9 mouse cellular contexts compared by ENCODE assay signal in the genomic region with DNA sequence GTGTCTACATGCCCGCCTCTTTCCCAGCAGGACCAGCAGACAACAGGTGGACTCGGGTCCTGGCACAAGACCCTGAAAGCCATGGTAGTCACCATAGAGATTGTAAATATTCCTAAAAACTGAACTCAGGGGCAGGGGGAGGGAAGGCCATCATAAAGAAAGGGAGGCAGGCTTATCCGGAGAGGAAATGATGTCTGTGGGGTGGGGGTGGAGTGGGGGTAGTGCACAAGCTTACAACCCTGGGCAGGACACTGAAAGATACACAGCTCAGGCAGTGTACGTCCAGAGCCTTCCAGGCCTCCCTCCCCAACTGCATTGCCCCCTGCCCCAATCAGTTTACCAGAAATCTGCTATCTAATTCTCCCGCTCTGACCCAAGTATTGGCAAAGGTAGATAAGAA. TPM values are rescaled to one million over a fixed set of nuclear protein-coding genes. Genes with fewer than 3 reads are reported as not detected.
A peak's percentile ranks its signal among the peaks of the same experiment; 100 is the strongest.
DNase-seq lines count a peak whose midpoint lies in the region; ATAC-seq and TF ChIP-seq lines count a peak whose summit lies in the region.
"Had no signal": no experiment of that assay in that cellular context is flagged by ENCODE, and none has a peak within 500 bp of the region (broad histone marks: within the 10 kb centered on the region; RNA-seq: fewer than 3 reads in every experiment).

No protein-coding gene starts in this region.

- H3K27me3 ChIP-seq in lung, embryonic 15.5 days = peaks cover 21% of the 10 kb centered on the region
- peaks cover 53% of the 10 kb centered on the region for H3K27me3 ChIP-seq in limb, embryonic 10.5 days (ENCODE audit: low read depth, poor library complexity, severe bottlenecking)
- no peaks in the 10 kb centered on the region for H3K27me3 ChIP-seq in neural tube, embryonic 15.5 days (replicated peaks)

- ATAC-seq in lung, embryonic 15.5 days (ENCODE audit: borderline replicate concordance, extremely low read depth, low FRiP score, low TSS enrichment) = no peak
- ATAC-seq in neural tube, embryonic 15.5 days (ENCODE audit: low FRiP score) = no peak

- intact Hi-C loops in gastrocnemius, adult 2 months (cut with DNase I) = loop anchor here (5.0 kb wide), 1 partner anchor 45 kb away; the partner anchor contains the start of gene Mybbp1a
- intact Hi-C loops in left cerebral cortex, postnatal 10 days (cut with DNase I) = no loop called here

- H3K9me3 ChIP-seq in lung, embryonic 15.5 days = no peaks in the 10 kb centered on the region
- no peaks in the 10 kb centered on the region for H3K9me3 ChIP-seq in limb, embryonic 10.5 days (replicated peaks)
- no peaks in the 10 kb centered on the region for H3K9me3 ChIP-seq in neural tube, embryonic 15.5 days (replicated peaks)

- peak overlapping the region; percentile 99 for H3K4me2 ChIP-seq in lung, embryonic 15.5 days
- peak overlapping the region; percentile 74 for H3K4me2 ChIP-seq in neural tube, embryonic 15.5 days

- H3K4me1 ChIP-seq in lung, embryonic 15.5 days = peaks cover 40% of the 10 kb centered on the region
- H3K4me1 ChIP-seq in limb, embryonic 10.5 days = peaks cover 31% of the 10 kb centered on the region
- H3K4me1 ChIP-seq in neural tube, embryonic 15.5 days = peaks cover 62% of the 10 kb centered on the region

- DNase-seq in gastrocnemius, adult 2 months = no peak
- no peak for DNase-seq in gastrocnemius, postnatal 10 days
- no peak for DNase-seq in lung, postnatal 25 days (ENCODE audit: low spot score)
- no peak for DNase-seq in limb, embryonic 10.5 days (ENCODE audit: low spot score)
- DNase-seq in right cerebral cortex, postnatal 36 days (ENCODE audit: low spot score in 2 of 2) = no peak
- no peak for DNase-seq in left cerebral cortex, postnatal 10 days (ENCODE audit: extremely low spot score in 1 of 2, low spot score in 2 of 2)
- DNase-seq: kidney, adult 9 months had no signal

- peak overlapping the region; percentile 86 for H3K4me3 ChIP-seq in gastrocnemius, adult 2 months
- H3K4me3 ChIP-seq in lung, embryonic 15.5 days = 0 out of 2 replicates have a peak overlapping the region, but pooled peaks have one; percentile 6
- H3K4me3 ChIP-seq in limb, embryonic 10.5 days = peak overlapping the region; percentile 6; the same call in 1 of the 2 replicates
- peak overlapping the region; percentile 73 for H3K4me3 ChIP-seq in neural tube, embryonic 15.5 days (replicated peaks)

- peak overlapping the region; percentile 88 for H3K27ac ChIP-seq in gastrocnemius, adult 2 months
- H3K27ac ChIP-seq in lung, embryonic 15.5 days = 0 out of 2 replicates have a peak overlapping the region, but pooled peaks have one; percentile 26
- H3K27ac ChIP-seq in limb, embryonic 10.5 days = no peak overlapping the region
- no peak overlapping the region for H3K27ac ChIP-seq in neural tube, embryonic 15.5 days (replicated peaks)

- H3K36me3 ChIP-seq in lung, embryonic 15.5 days = no peaks in the 10 kb centered on the region
- H3K36me3 ChIP-seq in limb, embryonic 10.5 days = no peaks in the 10 kb centered on the region
- no peaks in the 10 kb centered on the region for H3K36me3 ChIP-seq in neural tube, embryonic 15.5 days

- 49% methylated on average over 5 of the region's 5 CpGs for WGBS in lung, embryonic 15.5 days
- WGBS in limb, embryonic 10.5 days = 65% methylated on average over 5 of the region's 5 CpGs
- 48% methylated on average over 5 of the region's 5 CpGs for WGBS in neural tube, embryonic 15.5 days

- TF ChIP-seq CTCF in gastrocnemius, adult 2 months (IDR thresholded peaks at IDR 0.05) = no peak

- no peak overlapping the region for H3K9ac ChIP-seq in lung, embryonic 15.5 days
- peak overlapping the region; percentile 87; the same call in 1 of the 2 replicates for H3K9ac ChIP-seq in neural tube, embryonic 15.5 days (replicated peaks)

RNA-seq across cellular contexts. Expression of gene Spns2, which starts 2.5 kb away (rescaled TPM):
- 10 to 100 TPM; 15.7 to 65.1 TPM for total RNA-seq in gastrocnemius, adult 2 months (2021)
- 10 to 100 TPM; 15.8 to 20.0 TPM for total RNA-seq in gastrocnemius, postnatal 10 days (2021)
- 5.3 and 6.4 TPM in 2 replicates for polyA plus RNA-seq in lung, embryonic 15.5 days (2015; fragmentation: Nextera tagmentation; extraction: Ambion mirVana)
- 2.8 and 3.0 TPM in 2 replicates for polyA plus RNA-seq in limb, embryonic 10.5 days (2016; fragmentation: Nextera tagmentation; extraction: Ambion mirVana)
- 9.4 and 12.6 TPM in 2 replicates for polyA plus RNA-seq in neural tube, embryonic 15.5 days (2015; fragmentation: Nextera tagmentation; extraction: Ambion mirVana)
- 10 to 100 TPM; 30.8 to 37.4 TPM for total RNA-seq in left cerebral cortex, postnatal 10 days (2021)

RNA-seq across cellular contexts. Expression of gene Mybbp1a, which starts 46.0 kb away (rescaled TPM):
- total RNA-seq in gastrocnemius, adult 2 months (2021) = 10 to 100 TPM; 60.2 to 60.9 TPM
- total RNA-seq in gastrocnemius, postnatal 10 days (2021) = 10 to 100 TPM; 74.5 to 75.9 TPM
- polyA plus RNA-seq in lung, embryonic 15.5 days (2015; fragmentation: Nextera tagmentation; extraction: Ambion mirVana) = 137 and 140 TPM in 2 replicates
- 234 and 274 TPM in 2 replicates for polyA plus RNA-seq in limb, embryonic 10.5 days (2016; fragmentation: Nextera tagmentation; extraction: Ambion mirVana)
- 63.1 and 82.7 TPM in 2 replicates for polyA plus RNA-seq in neural tube, embryonic 15.5 days (2015; fragmentation: Nextera tagmentation; extraction: Ambion mirVana)
- total RNA-seq in left cerebral cortex, postnatal 10 days (2021) = 10 to 100 TPM; 52.8 to 55.9 TPM

RNA-seq across cellular contexts. Expression of gene Ggt6, which starts 51.8 kb away (rescaled TPM):
- total RNA-seq in gastrocnemius, adult 2 months (2021) = 1 to 10 TPM in 1 of 2 experiments, under 1 TPM in 1; 0.67 to 5.5 TPM
- total RNA-seq in gastrocnemius, postnatal 10 days (2021) = under 1 TPM in 1 of 2 experiments, not detected in 1; 0.28 TPM
- 0.14 and 0.26 TPM in 2 replicates for polyA plus RNA-seq in lung, embryonic 15.5 days (2015; fragmentation: Nextera tagmentation; extraction: Ambion mirVana)
- 0.08 TPM in 1 of 2 replicates, not detected in the other for polyA plus RNA-seq in limb, embryonic 10.5 days (2016; fragmentation: Nextera tagmentation; extraction: Ambion mirVana)
- 1.2 TPM in 1 of 2 replicates, not detected in the other for polyA plus RNA-seq in neural tube, embryonic 15.5 days (2015; fragmentation: Nextera tagmentation; extraction: Ambion mirVana)
- total RNA-seq in left cerebral cortex, postnatal 10 days (2021) = not detected

Comparison
In these comparisons a context has a peak if more than half of its experiments do, and no peak if none do; other contexts are left out.
1. H3K27ac ChIP-seq: peak in gastrocnemius, adult 2 months (single experiment) and lung, embryonic 15.5 days (single experiment); none in limb, embryonic 10.5 days (single experiment) and neural tube, embryonic 15.5 days (single experiment).
2. H3K4me3 ChIP-seq: peak in every context shown above with its lines; median percentile 86 in gastrocnemius, adult 2 months; 73 in neural tube, embryonic 15.5 days; 6 in lung, embryonic 15.5 days; 6 in limb, embryonic 10.5 days.